Mouse (Mus musculus) large intestine, adult 2 months (tissue): ENCODE measurements around the gene Mrpl33. TPM values are rescaled to one million over a fixed set of nuclear protein-coding genes. Genes with fewer than 3 reads are reported as not detected.

Experiments used
- DNase-seq: peaks from one replicate; pipeline ENCODE4 v3.0.0-alpha.2; 2012; ENCODE audit warnings: low read depth, low spot score
- WGBS: fragments of 180-500 bp; shearing (Covaris S2); methylation state at CpG from one replicate; pipeline ENCODE4 v1.1.7; 2018; 5-methylcytosine and 5-hydroxymethylcytosine counted together
- polyA plus RNA-seq: library from polyadenylated mRNA; depleted of rRNA; stranded (reverse); fragments of >200 nt; gene quantifications from 2 replicates; pipeline ENCODE4 v1.2.3, GENCODE M21; 2012; rRNA removed

The Mrpl33 gene
- polyA plus RNA-seq, 1 experiment = 19.7 TPM

DNA sequence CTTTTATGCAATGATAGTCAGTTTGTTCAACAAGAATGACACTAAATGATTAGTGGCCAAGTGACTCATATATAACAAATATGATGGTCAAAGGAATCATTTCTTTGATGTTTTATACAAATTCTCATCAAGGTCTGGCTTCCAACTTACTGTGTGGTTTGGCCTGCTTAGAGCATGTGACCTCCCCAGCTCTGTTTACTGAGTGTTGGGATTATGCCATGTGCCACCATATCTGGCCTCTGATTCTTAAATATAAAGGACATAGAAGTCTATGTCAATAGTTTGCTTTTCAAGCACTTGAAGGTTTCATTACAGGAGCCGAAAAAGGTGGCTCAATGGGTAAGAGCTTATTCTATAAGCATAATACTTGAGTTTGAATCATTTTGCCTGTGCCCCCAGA, 85.6 kb downstream of the Mrpl33 start:
- WGBS = 91% methylated on average over 1 of the region's 1 CpGs
- DNase-seq = no peak

DNA sequence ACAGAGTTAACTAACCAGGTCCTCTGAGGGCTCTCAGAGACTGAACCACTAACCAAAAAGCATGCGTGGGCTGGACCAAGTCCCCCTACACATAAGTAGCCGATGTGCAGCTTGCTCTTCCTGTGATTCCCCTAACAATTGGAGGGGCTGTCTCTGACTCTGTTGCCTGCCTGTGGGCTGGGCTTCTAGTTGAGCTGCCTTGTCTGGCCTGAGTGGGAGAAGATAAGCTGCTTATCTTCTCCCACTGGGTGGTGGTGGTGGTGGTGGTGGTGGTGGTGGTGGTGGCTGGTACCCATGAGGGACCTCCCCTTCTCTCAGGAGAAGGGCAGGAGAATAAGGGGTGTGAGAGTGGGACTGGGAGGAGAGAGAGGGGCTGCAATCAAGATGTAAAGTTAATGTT, 89.3 kb downstream of the Mrpl33 start:
- no peak for DNase-seq
- 89% methylated on average over 2 of the region's 2 CpGs for WGBS

DNA sequence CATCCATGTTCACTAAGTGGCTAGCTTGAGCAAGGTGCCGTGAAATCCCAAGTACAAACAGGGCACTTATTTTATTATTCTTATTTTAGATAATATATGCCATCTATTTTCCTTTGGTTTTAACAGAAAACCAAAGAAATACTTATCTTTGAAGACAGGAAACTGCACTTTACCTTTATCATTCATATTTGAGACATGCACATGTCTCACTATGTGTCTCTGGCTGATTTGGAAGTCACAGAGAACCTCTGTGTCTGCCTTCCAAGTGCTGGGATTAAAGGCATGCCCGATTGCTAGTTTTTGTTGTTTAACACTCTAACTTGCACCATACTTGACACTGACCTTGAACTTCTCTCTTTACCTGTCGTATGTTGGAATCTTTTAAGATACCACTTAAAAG, 91.2 kb downstream of the Mrpl33 start:
- 92% methylated on average over 3 of the region's 3 CpGs for WGBS
- no peak for DNase-seq

DNA sequence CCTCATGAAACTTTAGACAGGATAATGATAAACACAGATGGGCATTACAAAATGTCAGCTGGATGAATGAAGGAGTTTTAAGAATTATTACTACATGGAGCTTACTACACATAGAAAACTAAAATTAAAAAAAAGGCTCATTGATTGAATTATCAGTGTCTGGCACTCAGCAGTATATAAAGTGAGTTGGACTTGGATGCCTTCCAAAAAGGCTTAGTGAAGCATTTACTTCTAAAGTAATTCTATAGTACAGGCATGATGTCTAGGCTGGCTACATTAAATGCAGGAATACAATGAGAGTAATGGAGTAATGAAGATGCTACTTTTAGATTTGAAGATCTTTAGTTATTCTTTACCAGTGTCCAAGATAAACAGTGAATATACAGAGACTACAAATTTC, 96.5 kb downstream of the Mrpl33 start:
- no peak for DNase-seq

DNA sequence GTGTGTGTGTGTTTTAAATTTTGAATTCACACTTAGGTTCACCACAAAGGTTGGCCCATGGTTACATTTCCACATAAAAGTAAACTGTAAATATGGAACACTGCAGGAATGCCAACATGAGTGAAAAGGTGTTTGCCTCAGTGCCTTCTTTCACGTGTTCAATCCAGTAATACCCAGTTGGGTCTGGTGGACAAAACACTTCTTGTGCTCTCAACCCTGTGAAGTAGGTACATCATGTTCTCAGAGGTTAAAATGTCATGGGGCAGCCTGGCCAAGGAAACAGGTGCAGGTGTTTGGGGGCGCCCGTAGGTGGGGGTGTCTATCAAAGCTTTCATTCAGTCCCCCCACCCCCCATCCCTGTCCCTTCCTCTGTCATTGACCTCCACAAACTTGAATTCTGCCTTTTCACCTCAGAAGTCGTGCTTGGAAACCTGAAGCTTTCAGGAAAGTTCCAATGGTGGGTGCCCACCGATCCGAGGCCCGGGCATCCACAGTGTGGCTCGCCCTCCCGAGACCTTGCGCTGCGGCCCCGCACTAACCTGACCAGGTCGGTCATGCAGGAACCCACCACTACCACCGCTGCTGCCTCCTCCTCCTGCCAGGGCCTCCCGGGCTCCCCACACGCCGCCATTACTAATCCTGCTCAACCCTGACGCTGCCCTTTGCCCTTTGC, 100.4 kb downstream of the Mrpl33 start, which contains the start of gene Rbks:
Gene Rbks (minus strand): TSS at position 657 of the 673 bp plus-strand sequence.
- DNase-seq = no peak
- 2% methylated on average over 18 of the region's 18 CpGs for WGBS

DNA sequence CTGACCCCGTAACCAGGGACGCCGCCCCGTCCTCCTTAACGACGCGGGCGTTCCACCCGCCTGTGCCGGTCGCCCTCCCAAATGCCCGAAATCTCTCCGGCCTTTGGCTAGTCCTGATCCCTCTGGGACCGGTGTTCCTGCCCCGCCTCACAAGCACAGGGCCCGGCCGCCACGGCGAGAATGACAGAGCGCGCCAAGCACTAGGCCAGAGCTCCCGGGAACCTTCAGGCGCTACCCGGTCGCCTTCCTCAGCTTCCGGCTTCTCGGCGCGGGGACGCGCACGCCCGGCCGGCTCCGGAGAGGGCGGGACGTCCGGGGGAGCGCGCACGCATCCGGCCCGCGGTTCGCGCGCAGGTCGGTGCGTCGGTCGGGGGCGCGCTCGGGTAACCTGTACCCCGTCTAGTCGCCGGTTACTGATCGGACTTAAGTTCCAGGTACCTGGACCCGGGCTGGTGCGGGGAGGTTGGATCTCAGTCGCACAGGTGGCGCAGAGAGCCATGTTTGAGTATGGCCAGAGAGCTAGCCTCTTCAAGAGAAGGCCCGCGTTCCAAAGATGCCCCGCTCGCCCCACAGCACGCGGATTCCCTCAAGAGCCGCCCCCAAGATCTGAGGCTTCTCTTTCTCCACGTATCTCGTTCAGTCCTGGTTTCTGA, 101.0 kb downstream of the Mrpl33 start, which contains the start of gene Babam2:
Gene Babam2 (plus strand): TSS at position 41 of the 653 bp plus-strand sequence.
- WGBS = under 1% methylated on average over 71 of the region's 71 CpGs
- DNase-seq = peak; percentile 67

DNA sequence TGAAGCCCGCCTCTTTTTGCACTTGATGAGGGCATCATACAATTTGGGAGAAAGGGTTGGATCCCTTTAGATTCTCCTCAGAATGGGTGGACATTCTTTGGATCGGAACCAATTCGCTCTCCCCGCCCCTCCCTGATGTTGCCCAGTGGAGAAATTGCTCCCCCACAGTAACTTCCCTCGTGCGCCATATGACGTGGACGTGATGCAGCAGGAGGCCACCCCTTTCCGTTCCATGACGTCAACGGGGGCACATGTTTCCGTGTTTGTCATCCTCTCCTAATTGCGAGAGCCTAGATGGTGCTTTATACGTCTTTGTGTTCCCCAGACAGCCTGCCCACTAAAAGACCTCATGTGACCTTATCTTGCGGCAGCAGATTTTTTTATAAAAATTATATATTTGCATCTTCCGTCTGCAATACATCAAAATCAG, 101.6 kb downstream of the Mrpl33 start:
- DNase-seq = peak; percentile 84
- WGBS = 1% methylated on average over 16 of the region's 16 CpGs

DNA sequence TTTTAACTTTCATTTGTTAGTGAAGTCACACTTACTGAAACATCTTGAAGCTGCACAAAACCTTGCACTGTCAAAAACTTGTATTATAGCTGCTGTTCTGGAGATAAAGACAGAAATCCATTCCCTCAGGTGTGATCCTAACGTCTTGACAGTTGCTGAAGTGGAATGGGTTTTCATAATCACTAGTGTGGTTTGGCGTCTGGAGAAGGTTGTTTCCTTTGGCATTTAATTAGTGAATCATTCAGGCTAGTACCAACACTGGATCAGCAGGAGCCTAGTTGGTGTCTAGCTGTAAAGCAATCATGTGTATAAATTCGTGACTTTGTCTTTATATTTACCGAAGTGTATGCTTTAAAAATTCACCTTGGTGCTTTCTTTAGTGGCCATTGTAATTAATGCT, 102.2 kb downstream of the Mrpl33 start:
- WGBS = 27% methylated on average over 4 of the region's 4 CpGs
- no peak for DNase-seq

DNA sequence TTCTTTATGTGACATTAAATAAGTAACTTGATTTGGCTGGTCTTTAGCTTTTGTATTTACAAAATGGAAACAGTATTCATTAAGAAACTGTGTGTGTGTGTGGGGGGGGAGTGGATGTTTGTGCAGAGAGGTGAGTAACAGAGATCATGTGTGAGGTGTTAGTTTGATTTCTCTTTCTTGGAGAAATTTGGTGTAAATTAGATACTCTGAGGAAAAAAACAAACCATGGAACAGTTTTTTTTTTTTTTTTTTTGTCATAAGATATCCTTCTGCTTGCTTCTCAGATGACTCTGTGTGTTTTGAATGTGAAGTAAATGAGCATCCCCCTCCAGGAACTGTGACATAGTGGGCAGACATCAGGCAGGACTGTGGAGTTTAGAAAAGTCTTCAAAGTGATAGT, 102.7 kb downstream of the Mrpl33 start:
- no peak for DNase-seq

DNA sequence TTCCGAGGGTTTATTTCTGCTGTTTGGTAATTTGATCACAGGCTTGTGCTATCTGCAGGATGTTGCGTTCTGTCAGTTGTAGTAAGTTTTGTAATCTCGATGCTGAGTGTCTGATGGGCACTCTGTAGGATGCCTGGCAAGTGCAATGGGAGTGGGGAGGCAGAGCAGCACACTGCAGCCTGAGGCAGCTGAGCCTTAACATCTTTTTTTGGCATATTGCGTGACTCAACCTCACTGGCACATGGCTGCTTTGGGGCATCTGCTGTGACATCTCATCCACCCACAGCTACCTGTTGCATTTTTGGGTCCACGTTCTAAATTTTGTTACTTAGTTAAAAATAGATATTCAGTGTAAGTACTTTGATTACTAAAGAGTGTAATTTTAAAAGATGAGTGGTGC, 108.2 kb downstream of the Mrpl33 start:
- DNase-seq = no peak
- 91% methylated on average over 5 of the region's 5 CpGs for WGBS

DNA sequence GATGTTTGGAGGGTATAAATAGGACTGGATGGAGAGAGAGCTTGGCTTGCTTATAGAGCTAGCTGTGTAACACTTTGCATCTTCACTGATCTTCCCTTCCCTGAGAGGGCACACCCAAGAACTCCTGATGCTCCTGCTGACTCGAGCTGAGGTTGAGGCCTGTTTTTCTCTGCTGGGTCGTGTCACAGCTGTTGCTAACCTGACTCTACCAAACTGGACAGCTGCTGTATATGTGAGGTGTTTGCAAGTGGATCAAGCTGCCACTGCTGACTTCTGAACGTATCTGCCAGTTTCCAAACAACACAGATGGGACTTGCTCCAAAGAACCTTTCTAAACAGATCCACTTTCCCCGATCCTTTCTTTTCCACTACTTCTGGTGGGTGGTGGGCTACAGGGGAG, 110.1 kb downstream of the Mrpl33 start:
- 73% methylated on average over 4 of the region's 4 CpGs for WGBS
- DNase-seq = no peak

DNA sequence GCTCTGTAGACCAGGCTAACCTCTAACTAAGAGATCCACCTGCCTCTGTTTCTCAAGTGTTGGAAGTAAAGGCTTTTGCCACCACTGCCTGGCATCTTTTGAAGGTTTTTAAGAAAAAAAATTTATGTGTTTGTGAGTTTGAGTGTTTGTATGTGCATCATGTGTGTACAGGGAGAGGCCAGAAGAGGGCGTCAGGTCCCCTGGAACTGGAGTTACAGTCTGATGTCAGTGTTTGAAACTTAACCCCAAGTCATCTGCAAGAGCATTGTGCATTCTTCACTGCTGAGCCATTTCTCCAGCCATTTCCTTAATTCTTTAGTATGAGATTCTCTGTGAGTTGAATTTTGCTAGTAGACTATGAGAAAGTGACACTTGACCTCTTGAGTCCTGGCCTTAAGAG, 112.7 kb downstream of the Mrpl33 start:
- DNase-seq = no peak
- WGBS = 100% methylated on average over 1 of the region's 1 CpGs

DNA sequence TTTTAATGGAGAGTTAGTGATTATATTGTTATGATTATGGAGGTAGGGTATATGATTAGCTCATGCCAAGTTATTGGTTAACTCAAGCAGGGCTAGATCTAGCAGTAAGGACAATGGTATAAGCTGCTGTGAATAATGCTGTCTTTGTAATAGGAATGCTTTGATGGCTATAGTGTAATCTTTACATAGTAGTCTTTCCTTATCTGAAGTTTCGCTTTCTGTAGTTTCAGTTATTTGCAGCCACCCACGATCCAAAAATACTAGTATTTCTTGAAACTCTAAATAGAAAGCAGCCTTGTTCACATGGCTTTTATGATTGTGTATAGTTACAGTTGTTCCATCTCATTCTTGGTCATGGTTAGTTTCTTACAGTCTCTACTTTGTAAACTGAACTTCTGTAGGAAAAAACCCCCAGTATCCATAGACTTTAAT, 116.6 kb downstream of the Mrpl33 start:
- WGBS = 32% methylated on average over 2 of the region's 2 CpGs
- peak; percentile 75 for DNase-seq

DNA sequence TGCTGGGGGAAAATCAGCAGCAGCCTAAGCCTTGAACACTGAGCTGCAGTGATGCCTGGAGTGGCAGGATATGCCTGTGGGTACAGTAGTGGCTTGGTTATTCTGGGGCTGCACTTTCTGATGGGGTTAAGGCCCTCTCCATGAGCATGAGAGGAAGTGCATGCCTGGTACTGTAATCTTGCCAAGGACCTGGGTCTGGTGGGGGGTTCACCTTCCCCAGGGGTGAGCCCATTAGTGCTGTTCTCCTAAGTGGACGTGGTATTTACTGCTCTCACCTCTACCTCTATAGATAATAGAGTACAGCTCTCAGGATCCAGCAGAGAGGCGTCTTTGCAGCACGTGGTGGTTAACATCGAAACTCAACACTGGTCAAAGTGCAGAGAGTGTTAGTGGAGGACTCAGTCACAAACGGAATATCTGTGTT, 117.1 kb downstream of the Mrpl33 start:
- WGBS = 23% methylated on average over 5 of the region's 5 CpGs
- peak; percentile 48 for DNase-seq

Other genes with a start within 250 kb of the Mrpl33 start
- gene Zfp512, start 144.5 kb upstream of the Mrpl33 start, polyA plus RNA-seq = 7.0 and 8.8 TPM in 2 replicates
- gene 4930548H24Rik, start 111.2 kb upstream of the Mrpl33 start, polyA plus RNA-seq = not detected in 2 replicates
- 8.4 and 9.0 TPM in 2 replicates for gene Gpn1, start 102.2 kb upstream of the Mrpl33 start, polyA plus RNA-seq
- gene Slc4a1ap, start 69.9 kb upstream of the Mrpl33 start, polyA plus RNA-seq = 9.0 and 11.8 TPM in 2 replicates
- 9.0 and 12.2 TPM in 2 replicates for gene Supt7l, start 69.1 kb upstream of the Mrpl33 start, polyA plus RNA-seq
- 18.1 and 19.1 TPM in 2 replicates for gene Rbks, start 100.7 kb downstream of the Mrpl33 start, polyA plus RNA-seq
- 26.3 and 27.0 TPM in 2 replicates for gene Babam2, start 100.7 kb downstream of the Mrpl33 start, polyA plus RNA-seq